Mouse (Mus musculus) heart, adult 9 months (tissue): ENCODE results near the gene Pacs2.

ENCODE experiments used
- DNase-seq, 2 experiments: peaks; one replicate each; pipeline ENCODE4 v3.0.0; 2022; ENCODE audit warnings: low spot score in 2 of 2

Pacs2 gene

DNA sequence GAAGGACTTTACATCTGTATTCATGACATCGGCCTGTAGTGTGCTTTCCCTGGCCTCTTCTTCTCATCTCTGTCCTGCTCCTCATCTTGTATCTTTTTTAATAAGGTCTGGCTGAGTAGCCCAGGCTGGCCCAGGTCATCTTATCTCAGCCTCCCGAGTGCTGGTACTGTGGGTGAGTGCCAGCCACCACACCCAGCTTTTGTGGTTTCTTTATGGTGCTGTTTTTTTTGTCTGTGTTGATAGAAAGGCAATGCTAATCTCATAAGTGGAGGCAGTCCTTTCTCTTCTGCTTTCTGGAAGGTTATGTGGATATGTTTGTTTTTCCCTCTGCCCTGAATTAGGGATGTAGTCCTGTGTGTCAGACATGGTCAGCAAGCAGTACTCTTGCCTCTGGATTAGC is 28.2 kb downstream of the Pacs2 start:
- DNase-seq: no peak

DNA sequence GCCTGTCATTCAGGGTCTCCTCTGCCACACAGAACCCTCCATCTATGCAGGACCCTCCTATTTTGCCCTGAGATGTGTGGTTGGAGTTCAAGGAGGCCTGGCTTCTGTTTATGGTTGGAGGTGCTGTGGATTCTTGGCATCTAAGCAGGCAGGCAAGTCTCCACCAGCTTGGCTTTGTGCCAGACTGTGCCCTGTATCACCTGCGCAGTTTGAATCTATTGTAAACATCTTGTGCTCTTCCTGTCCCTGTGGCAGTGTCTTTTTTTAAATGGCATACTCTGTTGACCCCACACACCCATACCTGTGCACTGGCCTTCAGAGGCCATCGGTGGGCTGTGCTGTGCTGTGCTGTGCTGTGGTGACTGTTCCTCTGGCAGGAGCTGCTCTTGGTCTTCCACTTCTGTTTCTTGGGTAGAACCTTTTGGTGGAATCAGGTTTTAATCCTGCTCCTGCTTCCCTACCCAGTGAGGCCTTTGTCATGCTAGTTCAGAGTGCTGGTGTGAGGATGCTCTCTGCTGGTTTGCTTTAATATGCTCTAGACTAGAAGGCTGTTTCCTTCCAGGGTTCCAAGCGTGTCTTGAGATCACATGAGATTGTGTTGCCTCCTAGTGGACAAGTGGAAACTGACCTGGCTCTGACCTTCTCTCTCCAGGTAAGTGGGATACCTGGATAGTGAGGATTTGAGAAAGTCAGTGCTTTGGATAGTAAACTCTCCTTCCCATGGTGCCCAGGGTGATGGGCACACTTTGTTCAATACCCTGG is 30.8 kb downstream of the Pacs2 start:
- peak in 1 of 2 experiments; percentile 43 for DNase-seq

DNA sequence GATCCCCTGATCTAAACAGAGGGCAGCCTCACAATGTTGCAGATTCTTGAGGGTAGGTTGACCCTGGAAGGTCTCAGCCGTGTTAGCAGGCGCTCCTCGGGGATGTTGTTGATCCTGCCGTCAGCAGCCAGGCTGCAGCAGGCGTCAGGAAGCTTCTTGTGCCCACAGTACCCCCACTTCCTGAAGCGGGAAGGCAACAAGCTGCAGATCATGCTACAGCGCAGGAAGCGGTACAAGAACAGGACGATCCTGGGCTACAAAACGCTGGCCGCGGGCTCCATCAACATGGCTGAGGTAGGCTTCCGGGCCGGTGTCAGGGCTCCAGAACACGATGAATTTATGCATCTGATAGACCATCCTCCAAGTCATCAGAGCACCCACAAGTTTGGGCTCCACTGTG is 32.6 kb downstream of the Pacs2 start:
- no peak for DNase-seq

DNA sequence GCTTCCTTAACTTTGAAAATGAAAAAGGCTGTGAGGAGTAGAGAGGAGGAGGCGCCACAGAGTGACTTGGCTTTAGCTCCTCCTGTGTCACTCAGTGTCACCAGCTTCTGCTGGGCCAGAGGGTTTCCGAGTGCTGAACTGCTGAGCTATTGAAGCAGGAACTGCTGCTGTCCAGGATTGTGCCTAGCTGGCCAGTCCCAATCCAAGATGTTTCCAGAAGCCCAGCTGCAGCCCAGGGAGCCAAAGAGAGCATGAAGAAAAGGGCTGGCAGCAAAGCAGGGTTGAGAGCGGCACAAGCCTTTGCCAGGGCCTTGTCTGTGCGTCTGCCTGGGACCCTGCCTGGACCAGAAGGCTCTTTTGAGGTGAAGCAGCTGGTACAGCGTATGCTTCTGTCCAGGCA is 33.8 kb downstream of the Pacs2 start:
- no peak for DNase-seq

DNA sequence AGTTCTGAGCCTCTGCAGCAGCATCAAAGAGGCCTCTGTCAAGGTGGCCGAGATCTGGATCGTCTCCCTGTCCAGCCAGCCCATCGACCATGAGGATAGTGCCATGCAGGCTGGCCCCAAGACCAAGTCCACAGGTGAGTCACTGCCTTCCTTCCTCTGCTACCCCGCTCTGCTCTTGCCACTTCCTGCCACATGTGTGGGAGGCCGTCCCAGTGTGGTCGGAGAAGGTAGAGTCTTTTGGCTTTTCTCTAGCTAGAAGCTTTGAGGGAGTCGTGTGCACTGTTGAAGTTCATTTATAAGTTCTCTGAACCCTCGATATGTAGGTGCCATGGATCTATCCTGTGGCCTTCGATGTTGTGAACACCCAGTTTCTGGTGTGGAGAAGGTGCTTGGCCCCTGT is 35.5 kb downstream of the Pacs2 start:
- no peak for DNase-seq

DNA sequence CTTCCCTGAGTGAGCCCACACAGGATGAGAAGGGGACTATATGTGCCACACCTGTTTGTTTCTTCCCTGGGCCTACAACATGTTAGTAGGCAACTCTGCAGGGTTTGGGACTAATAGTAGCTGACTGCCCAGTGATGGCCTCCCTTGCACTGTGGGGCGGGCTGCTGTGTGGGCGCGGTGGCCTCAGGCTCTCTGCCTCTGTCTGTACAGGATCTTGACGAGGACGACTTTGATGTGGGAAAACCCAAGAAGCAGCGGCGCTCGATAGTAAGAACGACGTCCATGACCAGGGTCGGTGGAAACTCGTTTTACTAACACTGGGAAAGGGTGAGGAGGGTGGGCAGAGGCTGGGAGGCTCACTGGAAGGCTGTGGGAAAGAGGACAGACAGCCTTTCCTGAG is 36.4 kb downstream of the Pacs2 start:
- DNase-seq: no peak

DNA sequence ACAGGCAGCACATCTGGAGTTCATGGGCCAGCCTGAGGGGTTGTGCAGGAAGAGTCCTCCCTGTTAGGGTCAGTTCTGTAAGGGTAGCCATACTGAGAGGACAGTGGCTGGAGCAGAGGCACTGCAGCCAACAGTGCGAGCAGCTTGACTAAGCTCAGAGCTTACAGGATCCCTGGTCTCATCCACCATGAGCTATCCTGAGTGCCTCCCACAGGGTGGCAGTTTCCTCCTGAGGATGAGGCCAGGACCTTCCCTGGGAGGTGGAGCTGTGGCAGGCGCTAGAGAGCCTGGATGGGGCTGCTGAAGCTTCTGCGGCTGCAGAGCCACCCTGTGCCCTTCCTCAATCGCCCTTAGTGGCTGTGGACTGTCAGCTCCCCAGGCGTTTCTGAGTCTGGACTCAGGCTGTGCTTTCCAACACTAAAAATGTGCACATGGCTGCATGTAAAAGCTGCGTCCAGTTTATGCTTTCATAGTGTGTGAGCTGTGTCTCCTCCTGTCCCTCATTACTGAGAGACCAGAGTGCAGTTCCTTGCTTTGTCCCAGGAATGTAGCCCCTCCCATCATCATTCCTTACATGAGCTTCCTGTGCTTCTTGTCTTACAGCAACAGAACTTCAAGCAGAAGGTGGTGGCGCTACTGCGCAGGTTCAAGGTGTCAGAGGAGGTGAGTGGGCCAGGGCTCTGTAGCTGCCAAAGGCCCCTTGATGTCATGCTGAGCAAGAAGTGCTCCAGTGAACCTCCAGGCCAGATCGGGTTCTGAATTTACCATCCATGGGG is 37.5 kb downstream of the Pacs2 start:
- no peak for DNase-seq

DNA sequence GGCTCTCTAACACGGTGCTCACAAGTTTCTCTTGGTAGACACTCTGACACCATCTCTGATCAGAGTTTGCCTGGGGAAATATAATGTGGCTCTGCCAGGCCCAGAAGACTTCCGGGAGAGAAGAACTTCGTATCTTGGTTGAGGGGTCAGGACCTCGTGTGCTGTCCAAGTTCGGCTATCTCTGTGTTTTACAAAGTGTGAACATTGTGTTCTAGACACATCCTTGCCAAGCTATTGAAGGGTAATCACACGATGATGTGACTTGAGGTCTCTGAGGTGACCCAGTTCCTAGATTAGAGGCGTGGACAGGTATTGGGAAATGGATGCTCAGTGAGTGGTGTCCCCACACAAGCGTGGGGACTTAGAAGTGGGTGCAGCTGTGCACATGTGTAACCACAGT is 41.8 kb downstream of the Pacs2 start:
- peak in 1 of 2 experiments; percentile 29 for DNase-seq

DNA sequence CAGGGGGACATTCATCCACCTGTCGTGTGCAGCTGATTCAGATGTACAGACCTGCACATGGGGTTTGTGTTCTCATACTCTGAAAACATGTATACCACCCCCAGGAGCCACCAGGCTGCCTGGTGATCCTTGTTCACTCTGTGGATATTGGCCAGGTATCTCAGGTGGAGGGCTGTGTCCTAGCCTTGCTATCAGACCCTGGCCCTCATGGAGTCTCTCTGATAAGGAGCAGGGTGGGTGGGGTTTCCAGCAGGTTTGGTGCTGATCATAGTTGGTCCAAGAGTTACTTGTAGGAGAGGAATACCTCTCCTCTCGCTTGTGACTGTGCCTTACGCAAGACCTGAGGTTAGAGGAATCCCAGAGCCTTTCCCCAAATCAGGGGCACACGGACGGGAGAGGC is 45.9 kb downstream of the Pacs2 start:
- no peak for DNase-seq

DNA sequence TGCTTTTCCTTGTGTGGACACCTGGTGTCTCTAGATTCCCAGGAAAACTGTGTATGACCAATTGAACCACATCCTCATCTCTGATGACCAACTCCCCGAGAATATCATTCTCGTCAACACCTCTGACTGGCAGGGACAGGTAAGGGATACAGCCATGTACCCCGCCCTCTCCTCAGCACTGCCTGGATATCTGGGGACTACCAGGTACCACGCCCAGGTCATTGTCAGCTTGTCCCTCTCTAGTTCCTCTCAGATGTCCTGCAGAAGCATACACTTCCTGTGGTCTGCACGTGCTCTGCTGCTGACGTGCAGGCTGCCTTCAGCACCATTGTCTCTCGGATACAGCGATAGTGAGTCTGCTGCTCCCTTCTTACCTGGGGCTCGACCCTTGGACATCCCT is 47.3 kb downstream of the Pacs2 start:
- DNase-seq: no peak

DNA sequence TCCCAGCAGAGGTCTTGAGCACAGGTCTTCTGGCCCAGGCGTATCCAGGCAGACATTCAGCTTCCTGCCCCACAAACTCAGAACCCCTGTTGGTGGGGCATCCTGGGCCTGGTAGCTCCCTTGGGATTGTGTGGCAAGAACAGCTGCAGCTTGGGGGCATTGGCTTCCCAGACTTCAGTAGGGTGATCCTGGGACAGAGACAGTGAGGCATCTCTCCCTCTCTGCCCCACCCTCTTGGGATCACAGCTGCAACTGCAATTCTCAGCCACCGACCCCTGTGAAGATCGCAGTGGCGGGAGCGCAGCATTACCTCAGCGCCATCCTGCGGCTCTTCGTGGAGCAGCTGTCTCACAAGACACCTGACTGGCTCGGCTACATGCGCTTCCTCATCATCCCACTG is 47.9 kb downstream of the Pacs2 start:
- DNase-seq: no peak

DNA sequence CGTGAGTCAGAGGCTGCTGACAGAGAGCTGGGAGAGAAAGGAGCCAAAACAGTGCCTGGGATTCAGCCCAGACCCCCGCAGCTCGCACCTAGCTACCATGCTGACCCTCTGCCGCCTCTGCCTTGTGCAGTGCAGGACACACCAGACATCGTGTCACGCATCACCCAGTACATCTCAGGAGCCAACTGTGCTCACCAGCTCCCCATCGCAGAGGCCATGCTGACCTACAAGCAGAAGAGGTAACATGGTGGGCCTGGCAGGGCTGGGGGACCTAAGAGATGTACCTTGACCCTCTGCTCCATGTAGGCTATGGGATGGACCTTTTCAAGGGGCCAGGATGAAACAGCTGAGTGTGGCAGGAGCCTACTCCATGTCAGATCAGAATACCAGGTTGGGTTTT is 49.4 kb downstream of the Pacs2 start:
- no peak for DNase-seq

DNA sequence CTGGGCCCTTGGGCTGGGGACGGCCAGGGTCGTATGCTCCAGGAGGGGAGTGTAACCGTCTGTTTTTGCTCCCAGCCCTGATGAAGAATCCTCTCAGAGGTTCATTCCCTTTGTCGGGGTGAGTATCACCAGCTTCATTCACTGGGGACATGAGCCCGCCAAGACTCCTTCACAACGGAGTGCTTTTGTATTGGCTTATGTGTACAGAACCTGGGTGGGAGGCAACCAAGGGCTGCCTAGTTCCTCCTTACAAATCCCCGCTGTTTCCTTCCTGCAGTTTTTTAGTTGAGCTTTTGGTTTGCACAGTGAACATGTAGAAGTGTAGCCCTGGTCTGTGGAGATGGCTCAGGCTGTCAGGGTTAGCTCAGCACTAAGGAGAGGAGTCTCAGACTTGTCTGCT is 53.7 kb downstream of the Pacs2 start:
- no peak for DNase-seq

DNA sequence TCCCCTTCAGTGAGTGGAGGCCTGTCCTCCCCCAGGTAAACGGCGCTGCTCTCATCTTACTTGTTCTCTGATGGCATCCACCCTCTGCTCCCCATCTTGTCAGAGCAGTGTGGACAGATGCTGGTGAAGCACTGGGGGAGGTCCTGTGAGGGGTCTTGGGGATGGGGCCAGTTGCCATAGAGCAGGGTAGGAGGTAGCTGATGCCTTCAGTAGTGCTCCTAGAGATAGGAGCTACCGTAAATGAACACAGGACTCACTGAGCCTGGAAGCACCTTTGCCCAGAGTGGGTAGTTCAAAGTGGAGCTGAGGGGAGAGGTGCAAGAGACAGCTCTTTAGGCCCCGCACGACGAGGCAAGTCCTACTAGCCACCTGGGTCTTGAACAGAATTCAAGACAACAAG is 55.1 kb downstream of the Pacs2 start:
- DNase-seq: no peak

DNA sequence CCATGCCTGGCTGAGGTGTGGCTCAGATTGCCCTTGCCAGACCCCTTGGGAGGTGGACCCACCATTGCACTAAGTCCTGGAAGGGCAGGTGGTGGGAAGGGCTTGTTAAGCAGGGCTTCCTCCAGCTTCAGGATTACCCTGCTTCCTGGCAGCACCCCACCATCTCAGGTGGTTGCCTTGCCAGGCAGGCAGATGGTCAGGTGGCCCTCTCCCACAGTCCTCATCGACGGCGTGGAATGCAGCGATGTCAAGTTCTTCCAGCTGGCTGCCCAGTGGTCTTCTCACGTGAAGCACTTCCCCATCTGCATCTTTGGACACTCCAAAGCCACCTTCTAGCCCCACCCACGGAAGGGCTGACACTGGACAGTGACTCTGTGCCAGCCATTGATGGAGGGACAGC is 57.0 kb downstream of the Pacs2 start:
- no peak for DNase-seq

DNA sequence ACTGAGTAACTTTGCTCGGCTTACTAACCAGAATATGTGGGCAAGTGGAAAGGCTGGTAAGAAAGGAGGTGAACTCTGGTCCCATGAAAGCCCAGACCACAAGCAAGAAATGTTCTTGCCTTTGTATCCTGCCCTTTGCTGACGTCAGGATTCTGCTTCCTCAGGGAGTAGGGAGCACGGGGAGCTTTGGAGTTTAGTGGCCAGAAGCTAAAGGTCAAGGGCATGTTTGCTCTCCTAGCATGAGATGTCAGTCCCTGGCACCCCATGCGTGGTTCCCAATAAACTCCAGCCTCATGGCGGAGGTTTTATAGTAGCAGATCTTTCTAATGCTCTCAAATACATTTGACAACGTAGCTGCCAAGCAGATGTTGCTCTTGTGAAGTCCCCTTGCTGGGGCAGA is 57.5 kb downstream of the Pacs2 start:
- DNase-seq: no peak

DNA sequence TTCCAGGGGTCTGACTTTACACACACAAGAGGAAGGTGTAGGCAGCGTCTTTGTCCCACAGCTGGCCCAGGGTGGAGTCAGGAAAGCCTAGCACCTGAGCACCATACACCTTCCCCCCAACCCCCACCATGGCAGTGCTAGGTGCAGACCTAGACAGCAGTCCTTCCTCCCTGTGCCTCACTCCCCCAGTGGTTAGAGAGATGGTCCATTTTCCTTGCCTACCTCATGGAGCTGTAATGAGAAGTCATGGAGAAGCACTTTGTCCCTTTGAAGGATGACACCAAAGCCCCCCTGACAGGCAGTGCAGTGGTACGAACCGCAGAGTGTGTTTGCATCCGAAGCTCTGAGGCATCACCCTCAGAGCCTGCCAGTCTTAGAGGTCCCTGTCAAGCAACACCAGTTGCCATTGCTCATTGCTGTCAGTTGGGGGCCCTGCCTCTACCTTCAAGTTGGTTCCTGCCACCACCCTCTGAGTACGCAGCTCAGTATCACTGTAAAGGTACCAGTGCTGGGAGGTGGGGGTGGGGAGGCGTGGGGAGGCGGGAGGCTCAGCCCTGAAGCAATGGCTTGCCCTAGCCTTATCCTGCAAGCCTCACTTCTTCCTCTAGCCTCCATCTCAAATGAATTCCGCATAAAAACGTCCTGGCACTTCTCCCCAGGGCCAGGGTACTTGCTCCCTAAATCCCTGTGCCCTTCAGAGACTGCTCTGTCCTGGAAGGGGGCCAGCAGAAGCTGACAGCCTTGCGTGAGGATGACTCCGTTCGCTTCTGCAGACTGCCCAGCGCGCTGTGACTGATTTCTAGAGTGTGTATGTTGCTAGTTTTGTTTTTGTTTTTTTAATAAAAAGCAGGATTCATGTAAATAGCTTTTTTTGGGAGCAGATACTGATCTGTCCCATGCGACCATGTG is 59.4 kb downstream of the Pacs2 start:
- no peak for DNase-seq

DNA sequence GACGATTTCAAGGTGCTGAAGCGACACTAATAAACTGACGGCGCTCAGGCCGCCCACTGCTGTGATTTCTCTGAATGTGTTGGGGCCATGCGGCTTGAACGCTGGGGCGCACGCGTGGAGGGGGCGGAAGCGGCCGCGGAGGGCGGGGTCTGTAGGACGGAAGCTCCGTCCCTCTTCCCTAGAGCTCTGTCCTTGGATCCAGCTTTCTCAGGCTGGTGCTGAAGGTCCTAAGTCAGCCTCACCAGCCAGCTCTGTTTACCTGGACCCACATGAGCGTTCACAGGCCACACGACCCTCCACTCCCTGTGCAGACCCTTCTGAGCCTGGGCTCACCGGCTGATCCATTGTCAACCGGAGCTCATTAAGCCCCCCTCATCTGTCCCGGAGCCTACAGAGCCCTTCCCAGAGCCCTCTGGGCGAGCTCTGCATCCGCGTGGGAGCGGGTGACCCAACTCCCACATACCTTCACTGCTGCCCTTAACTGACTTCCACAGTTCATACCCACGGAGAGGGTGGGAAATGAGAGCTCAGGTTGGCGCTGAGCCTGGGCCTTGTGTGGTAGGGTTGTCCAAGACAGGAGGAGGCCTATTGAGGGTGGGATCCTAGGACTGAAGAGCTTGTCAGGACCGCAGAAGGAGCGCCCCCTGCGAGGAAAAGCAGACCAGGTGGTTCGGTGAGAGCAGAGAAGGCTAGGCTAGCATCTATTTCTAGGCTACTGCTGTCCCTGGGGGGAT is 60.2 kb downstream of the Pacs2 start, which contains the start of gene Tex22:
TSS of gene Tex22 (plus strand) at position 174 of the 734 bp plus-strand sequence.
- DNase-seq: peak; percentile 86 to 88

DNA sequence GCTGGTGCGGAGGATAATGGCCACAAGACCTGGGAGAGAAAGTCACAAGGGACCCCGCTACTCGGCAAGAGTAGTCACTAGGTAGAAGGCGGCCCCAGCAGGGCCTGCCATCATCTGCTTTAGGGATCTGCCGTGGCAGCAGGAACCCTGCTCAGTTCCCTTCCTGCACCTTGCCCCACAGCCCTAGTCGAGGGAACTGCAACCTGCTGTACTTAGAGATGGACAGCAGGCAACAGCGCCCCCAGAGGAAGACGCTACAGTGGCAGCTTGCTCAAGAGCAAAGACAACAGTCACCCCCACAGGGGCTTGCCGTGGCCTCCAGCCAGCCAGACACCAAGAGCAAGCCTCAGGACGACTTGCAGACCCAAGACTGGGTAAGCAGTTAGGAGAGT is 60.8 kb downstream of the Pacs2 start:
- DNase-seq: peak; percentile 81 to 82

DNA sequence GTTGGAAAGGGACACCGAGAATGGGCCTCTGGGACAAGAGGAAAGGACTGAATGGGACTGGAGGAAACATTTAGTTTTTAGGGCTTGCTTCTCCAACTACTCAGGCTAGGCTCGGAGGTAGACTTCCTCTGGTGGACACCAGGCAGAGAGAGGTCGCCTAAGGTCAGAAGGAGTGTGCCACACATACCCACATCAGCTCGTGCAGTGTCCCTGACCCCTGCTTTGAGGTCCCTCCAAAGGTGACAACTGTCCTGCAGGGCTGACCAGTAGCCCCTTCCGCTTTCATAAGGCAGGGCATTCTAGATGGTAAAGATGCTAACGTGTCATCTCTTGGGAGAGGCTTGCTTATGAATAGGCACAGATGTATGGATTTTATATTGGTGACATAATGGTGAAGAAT is 61.2 kb downstream of the Pacs2 start:
- no peak for DNase-seq

DNA sequence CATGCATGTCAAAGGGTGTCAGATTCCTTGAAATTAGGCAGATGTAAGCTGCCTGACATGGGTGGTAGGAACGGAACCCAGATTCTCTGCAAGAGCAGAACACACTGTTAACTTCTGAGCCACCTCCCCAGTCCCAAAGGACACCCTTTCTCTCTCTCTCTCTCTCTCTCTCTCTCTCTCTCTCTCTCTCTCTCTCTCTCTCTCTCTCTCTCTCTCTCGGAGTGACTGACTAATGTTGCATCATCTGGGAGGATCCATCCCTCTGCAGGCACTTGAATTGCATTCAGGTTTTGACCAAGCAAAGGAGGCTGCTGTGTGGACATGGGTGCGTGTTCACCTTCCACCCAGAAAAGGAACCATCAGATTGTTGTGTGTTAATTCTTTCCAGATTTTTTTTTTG is 73.0 kb downstream of the Pacs2 start:
- no peak for DNase-seq

DNA sequence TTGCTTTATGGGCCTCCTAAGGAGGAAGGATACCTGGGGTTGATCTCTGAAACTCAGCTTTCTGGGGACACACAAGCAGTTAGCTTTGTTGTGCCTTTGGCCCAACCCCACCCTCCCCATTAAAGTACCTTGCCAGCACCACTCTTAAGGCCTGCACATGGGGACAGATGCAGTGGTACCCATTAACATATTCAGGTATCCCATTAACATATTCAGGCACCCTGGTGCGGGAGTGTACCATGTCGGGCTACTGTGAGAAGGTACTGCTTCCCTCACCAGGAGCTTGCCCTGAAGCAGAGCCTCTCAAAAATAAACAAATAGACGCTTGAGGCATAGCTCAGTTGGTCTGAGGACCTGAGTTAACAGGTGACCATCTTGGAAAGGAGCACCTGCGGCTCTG is 73.7 kb downstream of the Pacs2 start:
- DNase-seq: no peak
